Mouse (Mus musculus) liver, adult 2 months (tissue): Measurements from ENCODE around the gene Ankrd11.

Source experiments
- CTCF ChIP-seq: fragments of 200-500 bp; IDR thresholded peaks from 2 replicates; pipeline ENCODE4 v1.5.1; 2011; ENCODE audit warnings: low read depth, low read length, control low read depth
- POLR2A ChIP-seq: fragments of 200-500 bp; IDR thresholded peaks from 2 replicates; pipeline ENCODE4 v1.6.1; 2011; ENCODE audit warnings: low read length, control low read depth; ENCODE audit not compliant: insufficient read depth; ENCODE audit errors: extremely low read depth

DNA sequence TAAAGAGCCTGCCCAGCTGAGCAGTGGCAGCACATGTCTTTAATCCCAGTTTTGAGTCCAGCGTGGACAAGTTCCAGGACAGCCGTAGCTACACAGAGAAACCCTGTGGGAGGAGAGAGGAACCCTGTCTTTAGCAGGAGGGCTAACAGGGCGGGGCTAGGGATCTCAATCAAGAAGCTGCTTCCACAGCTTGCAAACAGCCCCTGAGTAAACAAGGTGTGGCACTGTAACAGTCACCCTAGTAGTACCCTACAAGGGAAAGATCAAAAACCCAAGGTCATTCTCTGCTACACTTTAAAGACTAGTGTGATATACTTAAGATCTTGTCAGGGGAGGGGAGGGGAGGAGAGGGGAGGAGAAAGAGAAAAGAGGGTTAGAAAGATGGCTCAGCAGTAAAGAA, 5.1 kb downstream of the Ankrd11 start:
- TF ChIP-seq CTCF (no peak), POLR2A (no peak)
